Mouse (Mus musculus) heart, adult 10 weeks (tissue): ENCODE results near the gene Cyp4a14. TPM values are rescaled to one million over a fixed set of nuclear protein-coding genes. Genes with fewer than 3 reads are reported as not detected.

ENCODE experiments used
- polyA plus RNA-seq: library from polyadenylated mRNA; stranded (reverse); fragments of 350-450 nt; fragmentation: Illumina TruSeq; extraction: RNeasy Lipid Tissue Mini Kit (QIAGEN cat#74804); gene quantifications from one replicate; pipeline ENCODE4 v1.2.3, GENCODE M21; 2014; ENCODE audit warnings: low read depth, low replicate concordance

Cyp4a14 gene
- 0.34 TPM for polyA plus RNA-seq

DNA sequence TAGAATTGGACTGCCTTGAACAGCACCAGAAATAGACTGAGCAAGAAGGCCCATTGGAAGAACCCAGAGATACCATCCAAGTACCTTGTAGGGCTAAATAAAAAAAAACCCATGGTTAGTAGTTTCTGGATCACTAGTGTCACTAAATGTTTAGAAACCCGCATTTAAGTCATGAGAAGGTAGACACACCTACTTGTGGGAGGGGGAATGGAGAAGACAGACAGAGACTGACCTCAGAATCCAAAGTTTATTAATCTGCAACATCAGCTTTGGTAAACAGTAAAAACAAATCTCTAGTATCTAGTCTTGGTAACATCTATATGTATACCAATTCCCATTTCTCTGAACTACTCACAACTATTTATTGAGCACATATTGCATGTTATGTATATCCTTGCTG, at the start of gene Cyp4a14:
Gene Cyp4a14, minus strand, starts transcription at position 142 of the 400 bp plus-strand sequence.

GRCm38 (mm10) chr4:115518000-115518399, 22.1 kb upstream of the Cyp4a14 start, which contains the start of gene Cyp4a10:
Cyp4a10 (plus strand) TSS chr4:115518264.

DNA sequence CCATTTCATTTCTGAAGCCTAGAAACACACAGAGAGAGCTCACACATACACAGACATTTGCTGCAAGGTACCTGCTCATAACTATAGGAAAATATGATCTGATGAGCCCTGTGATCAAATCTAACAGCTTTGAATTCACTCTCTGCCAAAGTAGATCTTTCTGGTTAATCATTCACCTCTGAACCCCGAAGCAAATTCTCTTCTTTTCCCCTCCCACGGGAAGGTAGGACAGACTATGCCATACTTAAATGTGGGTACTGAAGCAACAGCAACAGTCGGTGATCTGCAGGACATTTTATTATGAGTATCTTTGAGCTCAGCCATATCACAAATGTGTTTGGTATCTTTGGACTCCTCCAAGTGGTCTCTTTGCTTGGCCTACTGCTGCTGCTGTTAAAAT, 43.6 kb downstream of the Cyp4a14 start, which contains the start of gene Cyp4a30b:
Gene Cyp4a30b, plus strand, starts transcription at position 301 of the 400 bp plus-strand sequence.

Other genes starting within 250 kb of the Cyp4a14 start
- not detected for gene Cyp4a12a, start 197.1 kb downstream of the Cyp4a14 start, polyA plus RNA-seq
- gene Cyp4a12b, start 84.5 kb downstream of the Cyp4a14 start, polyA plus RNA-seq: not detected
- gene Cyp4a30b, start 43.5 kb downstream of the Cyp4a14 start, polyA plus RNA-seq: not detected
- gene Cyp4a10, start 22.1 kb upstream of the Cyp4a14 start, polyA plus RNA-seq: 0.99 TPM
- gene Cyp4a31, start 67.5 kb upstream of the Cyp4a14 start, polyA plus RNA-seq: not detected
- gene Cyp4a32, start 104.8 kb upstream of the Cyp4a14 start, polyA plus RNA-seq: not detected
- 43.0 TPM for gene Cyp4b1, start 151.6 kb upstream of the Cyp4a14 start, polyA plus RNA-seq
- gene Efcab14, start 241.6 kb upstream of the Cyp4a14 start, polyA plus RNA-seq: 30.4 TPM